Mouse (Mus musculus) ES-E14 (cell line): ENCODE results near the gene Dhrs4. TPM values are rescaled to one million over a fixed set of nuclear protein-coding genes. Genes with fewer than 3 reads are reported as not detected.

Source experiments
- DNase-seq: peaks from one replicate; pipeline ENCODE4 v3.0.0-alpha.2; 2013; ENCODE audit warnings: low read depth, low spot score
- H3K27ac ChIP-seq: 2 replicates; pipeline ENCODE4 v1.5.1; 2012; ENCODE audit warnings: low read depth, mild to moderate bottlenecking, low read length, moderate library complexity, mixed read lengths; ENCODE audit not compliant: poor library complexity, insufficient read depth, severe bottlenecking
- H3K36me3 ChIP-seq: 2 replicates; pipeline ENCODE4 v1.6.1; 2012; ENCODE audit warnings: mild to moderate bottlenecking, low read length, moderate library complexity, mixed read lengths; ENCODE audit not compliant: control insufficient read depth, poor library complexity, insufficient read depth, severe bottlenecking
- H3K4me1 ChIP-seq, 2 experiments: fragments of 150-350 bp in 1 of 2; sonication (generic) in 1 of 2; 2 replicates each; pipeline ENCODE4 v1.6.1; 2012; ENCODE audit warnings: low read length in 2 of 2, mild to moderate bottlenecking in 1 of 2, mixed read lengths in 1 of 2; ENCODE audit not compliant: control insufficient read depth in 2 of 2, insufficient read depth in 2 of 2, poor library complexity in 1 of 2
- H3K4me3 ChIP-seq, 2 experiments: fragments of 150-350 bp in 1 of 2; sonication (generic) in 1 of 2; 2 replicates each; pipeline ENCODE4 v1.5.1; 2012; ENCODE audit warnings: low read length in 2 of 2, low read depth in 1 of 2, mild to moderate bottlenecking in 1 of 2, mixed read lengths in 1 of 2; ENCODE audit not compliant: insufficient read depth in 1 of 2, poor library complexity in 1 of 2, severe bottlenecking in 1 of 2
- H3K9ac ChIP-seq: 2 replicates; pipeline ENCODE4 v1.6.1; 2012; ENCODE audit warnings: low read depth, mild to moderate bottlenecking, low read length, mixed read lengths; ENCODE audit not compliant: poor library complexity, insufficient read depth, severe bottlenecking
- H3K9me3 ChIP-seq: fragments of 150-350 bp; sonication (generic); 2 replicates; pipeline ENCODE4 v1.6.1; 2012; ENCODE audit warnings: low read depth, mild to moderate bottlenecking, low read length; ENCODE audit not compliant: control insufficient read depth, insufficient read depth
- CHD2 ChIP-seq: IDR thresholded peaks from 2 replicates; pipeline ENCODE4 v1.6.1; 2014; ENCODE audit warnings: mild to moderate bottlenecking, low read depth, low read length, inconsistent platforms
- HCFC1 ChIP-seq: IDR thresholded peaks from 2 replicates; pipeline ENCODE4 v1.6.1; 2012; ENCODE audit warnings: low read length, inconsistent platforms, borderline replicate concordance; ENCODE audit not compliant: insufficient read depth
- MAFK ChIP-seq: IDR thresholded peaks from 2 replicates; pipeline ENCODE4 v1.6.1; 2014; ENCODE audit warnings: mild to moderate bottlenecking, low read depth, low read length, inconsistent platforms; ENCODE audit not compliant: insufficient read depth
- ZC3H11A ChIP-seq: IDR thresholded peaks from 2 replicates; pipeline ENCODE4 v1.6.1; 2012; ENCODE audit warnings: low read depth, mild to moderate bottlenecking, inconsistent platforms, low read length, borderline replicate concordance
- ZNF384 ChIP-seq: IDR thresholded peaks from 2 replicates; pipeline ENCODE4 v1.6.1; 2012; ENCODE audit warnings: low read depth, low read length, inconsistent platforms
- in situ Hi-C, 2 experiments: fragments of 600-800 bp; cut with MboI; formaldehyde crosslinking; loops; one replicate each; pipeline ENCODE4 v1.15.1; 2025; ENCODE audit warnings: low sequenced_read_pairs in 2 of 2, inconsistent platforms in 1 of 2; ENCODE audit not compliant: unreplicated experiment in 2 of 2
- total RNA-seq: library from RNA; depleted of rRNA; stranded (reverse); fragments of 300-350 nt; gene quantifications from 2 replicates; pipeline ENCODE4 v1.2.3, GENCODE M21; 2012

Gene Dhrs4
- total RNA-seq, 1 experiment: 14.9 TPM

- Histone ChIP-seq H3K36me3 (no peaks in the 10 kb centered on the region), H3K4me3 (no peak overlapping the region), H3K9me3 (no peaks in the 10 kb centered on the region), H3K27ac (no peak overlapping the region), H3K9ac (no peak overlapping the region), H3K4me1 (peaks cover 0 to 4% of the 10 kb centered on the region in 2 experiments; a peak in 1 of 4 replicates)
- DNase-seq: no peak
- TF ChIP-seq MAFK (no peak), HCFC1 (no peak), ZNF384 (no peak), ZC3H11A (no peak), CHD2 (no peak)
- in situ Hi-C loops: no loop called here
Observed at GRCm38 (mm10) chr14:55477421-55477820, 1.1 kb upstream of the Dhrs4 start.

GRCm38 (mm10) chr14:55477829-55478228 lies 729 bp upstream of the Dhrs4 start:
- Histone ChIP-seq H3K9ac (no peak overlapping the region), H3K36me3 (no peaks in the 10 kb centered on the region), H3K4me1 (peaks cover 0 to 4% of the 10 kb centered on the region in 2 experiments; a peak in 1 of 4 replicates), H3K9me3 (no peaks in the 10 kb centered on the region), H3K27ac (no peak overlapping the region), H3K4me3 (no peak overlapping the region)
- DNase-seq: no peak
- TF ChIP-seq ZNF384 (no peak), CHD2 (no peak), ZC3H11A (no peak), MAFK (no peak), HCFC1 (no peak)
- in situ Hi-C loops: no loop called here

- H3K36me3 ChIP-seq: no peaks in the 10 kb centered on the region
- 0 out of 2 replicates have a peak overlapping the region, but pooled peaks have one; percentile 33 for H3K9ac ChIP-seq
- H3K9me3 ChIP-seq: no peaks in the 10 kb centered on the region
- DNase-seq: no peak
- peaks cover 0 to 4% of the 10 kb centered on the region in 2 experiments; a peak in 1 of 4 replicates for H3K4me1 ChIP-seq
- H3K27ac ChIP-seq: no peak overlapping the region
- in situ Hi-C loops: no loop called here
- TF ChIP-seq MAFK: no peak
- no peak for TF ChIP-seq ZC3H11A
- TF ChIP-seq ZNF384: no peak
- TF ChIP-seq CHD2: no peak
- no peak for TF ChIP-seq HCFC1
- no peak overlapping the region for H3K4me3 ChIP-seq
Observed at GRCm38 (mm10) chr14:55479629-55480028, 1.1 kb downstream of the Dhrs4 start.

DNA sequence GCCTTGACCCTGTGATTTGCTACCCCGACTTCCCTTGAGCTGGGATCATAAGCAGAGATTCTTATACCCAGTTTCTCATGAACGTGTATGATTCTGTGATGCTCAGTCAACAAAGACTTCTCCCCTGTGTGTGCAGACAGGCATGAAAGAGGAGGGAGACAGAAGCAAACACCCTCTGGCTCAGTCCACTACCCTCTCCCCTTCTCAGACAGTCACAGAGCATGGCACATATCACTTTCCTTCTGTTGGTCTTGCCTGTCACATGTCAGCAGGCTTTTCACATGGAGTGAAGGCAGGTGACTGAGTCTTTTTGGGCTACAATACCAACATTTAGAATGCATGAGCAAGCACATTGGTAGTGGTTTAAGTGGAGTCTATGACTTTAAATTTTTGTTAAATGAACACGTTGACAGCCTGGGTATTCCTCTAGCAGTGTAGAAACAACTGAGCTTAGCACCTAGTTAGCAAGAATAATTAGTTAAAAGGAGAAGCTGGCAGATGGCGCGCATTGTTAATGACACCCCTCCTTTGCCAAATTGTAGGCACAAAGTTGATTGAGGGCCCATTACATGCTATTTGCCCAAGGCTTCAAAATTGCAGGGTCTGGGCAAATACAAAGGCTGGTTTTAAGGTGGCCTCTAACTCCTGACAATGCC lies 6.0 kb downstream of the Dhrs4 start:
- Histone ChIP-seq H3K9me3 (no peaks in the 10 kb centered on the region), H3K9ac (no peak overlapping the region), H3K4me3 (no peak overlapping the region), H3K27ac (no peak overlapping the region; the same call in 1 of the 2 replicates), H3K4me1 (peaks cover 0 to 4% of the 10 kb centered on the region in 2 experiments; a peak in 1 of 4 replicates), H3K36me3 (no peaks in the 10 kb centered on the region)
- in situ Hi-C loops: no loop called here
- TF ChIP-seq ZC3H11A (no peak), CHD2 (no peak), MAFK (no peak), ZNF384 (no peak), HCFC1 (no peak)
- no peak for DNase-seq
